Mouse (Mus musculus) heart, embryonic 12.5 days (tissue): Measurements from ENCODE around the gene Zfp593. TPM values are rescaled to one million over a fixed set of nuclear protein-coding genes. Genes with fewer than 3 reads are reported as not detected.

ENCODE experiments used
- ATAC-seq: fragments of 200-750 bp; cut with Nextera tagmentation; 2 replicates; pipeline ENCODE4 v1.8.0; 2017; ENCODE audit warnings: moderate TSS enrichment, moderate library complexity; ENCODE audit not compliant: insufficient number of reproducible peaks, low FRiP score
- H3K27ac ChIP-seq: fragments of 300-500 bp; sonication (generic); 2 replicates; pipeline ENCODE4 v1.5.1; 2016; ENCODE audit warnings: mild to moderate bottlenecking, moderate library complexity; ENCODE audit not compliant: poor library complexity, severe bottlenecking
- H3K27me3 ChIP-seq: fragments of 300-500 bp; sonication (generic); replicated peaks from 2 replicates; pipeline ENCODE4 v1.6.1; 2016; ENCODE audit warnings: mild to moderate bottlenecking, moderate library complexity
- H3K36me3 ChIP-seq: fragments of 300-500 bp; sonication (generic); 2 replicates; pipeline ENCODE4 v1.6.1; 2016; ENCODE audit warnings: mild to moderate bottlenecking, moderate library complexity
- H3K4me1 ChIP-seq: fragments of 300-500 bp; sonication (generic); replicated peaks from 2 replicates; pipeline ENCODE4 v1.6.1; 2016; ENCODE audit warnings: mild to moderate bottlenecking
- H3K4me2 ChIP-seq: fragments of 300-500 bp; sonication (generic); 2 replicates; pipeline ENCODE4 v1.6.1; 2016; ENCODE audit warnings: mild to moderate bottlenecking, moderate library complexity
- H3K4me3 ChIP-seq: fragments of 300-500 bp; sonication (generic); 2 replicates; pipeline ENCODE4 v1.5.1; 2016; ENCODE audit warnings: mild to moderate bottlenecking
- H3K9ac ChIP-seq: fragments of 300-500 bp; sonication (generic); 2 replicates; pipeline ENCODE4 v1.6.1; 2016; ENCODE audit warnings: mild to moderate bottlenecking, moderate library complexity
- H3K9me3 ChIP-seq: fragments of 300-500 bp; sonication (generic); replicated peaks from 2 replicates; pipeline ENCODE4 v1.6.1; 2016; ENCODE audit warnings: mild to moderate bottlenecking, moderate library complexity
- WGBS: fragments of 180-500 bp; shearing (Covaris S2); methylation state at CpG from one replicate; pipeline ENCODE4 v1.1.7; 2016; 5-methylcytosine and 5-hydroxymethylcytosine counted together
- polyA plus RNA-seq: library from polyadenylated mRNA; unstranded; fragments of >200 nt; fragmentation: Nextera tagmentation; extraction: Ambion mirVana; gene quantifications from 2 replicates; pipeline ENCODE4 v1.2.1, GENCODE M21; 2016

Gene Zfp593
- 11.2 and 12.3 TPM in 2 replicates for polyA plus RNA-seq

DNA sequence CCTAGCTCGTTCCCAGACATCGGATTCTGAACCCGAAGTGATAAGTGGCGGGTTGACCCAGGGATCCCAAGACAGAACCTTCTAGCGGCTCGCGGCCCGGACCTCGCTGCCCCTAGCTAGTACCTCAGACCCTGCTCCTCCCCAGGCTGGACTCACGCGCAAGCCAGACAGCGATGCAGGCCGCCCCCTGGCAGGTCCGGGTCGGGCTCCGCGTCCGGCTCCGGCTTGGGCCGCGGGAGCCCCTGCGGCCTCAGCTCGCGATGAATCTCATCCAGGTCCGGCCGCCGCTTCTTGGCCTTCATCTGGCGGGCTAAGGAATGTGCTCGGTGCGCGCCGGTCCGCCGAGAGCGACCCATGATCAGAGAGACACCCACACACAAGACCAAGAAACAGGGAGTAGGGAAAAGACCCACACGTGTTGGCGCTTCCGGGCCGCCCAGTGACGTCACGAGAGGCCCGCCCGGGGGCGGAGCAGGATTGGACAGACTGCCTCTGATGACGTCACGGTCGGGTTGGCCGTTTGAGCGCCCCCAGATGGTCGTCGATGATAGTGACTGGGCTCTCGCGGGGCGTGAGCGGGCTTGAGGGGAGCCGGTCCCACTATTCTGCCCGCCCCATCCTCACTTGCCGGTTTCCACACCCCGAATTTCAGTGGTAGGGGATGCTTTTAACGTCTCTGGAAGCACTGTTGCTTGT is at the start of gene Zfp593:
Gene Zfp593 (minus strand): TSS at position 445 of the 696 bp plus-strand sequence.
- Histone ChIP-seq H3K9ac (peak within 1 kb of the TSS; percentile 85), H3K27ac (no peak within 1 kb of the TSS), H3K4me3 (peak within 1 kb of the TSS; percentile 78), H3K4me1 (peaks cover 21% of the 10 kb centered on the region), H3K9me3 (no peaks in the 10 kb centered on the region), H3K27me3 (peaks cover 33% of the 10 kb centered on the region), H3K36me3 (no peaks in the 10 kb centered on the region), H3K4me2 (peak within 1 kb of the TSS; percentile 91)
- peak; percentile 85 for ATAC-seq
- WGBS: under 1% methylated on average over 60 of the region's 60 CpGs

- ATAC-seq: peak; percentile 80
- Histone ChIP-seq H3K27me3 (0 out of 2 replicates have a peak, but pooled peaks cover 3% of the 10 kb centered on the region), H3K9ac (peak overlapping the region; percentile 23; the same call in 1 of the 2 replicates), H3K4me3 (peak overlapping the region; percentile 17), H3K4me2 (peak overlapping the region; percentile 59), H3K27ac (peak overlapping the region; percentile 91), H3K9me3 (peaks cover 3% of the 10 kb centered on the region; the same call in 1 of the 2 replicates), H3K4me1 (peaks cover 42% of the 10 kb centered on the region), H3K36me3 (no peaks in the 10 kb centered on the region)
- WGBS: 19% methylated on average over 9 of the region's 9 CpGs
These were observed 48.3 kb upstream of the Zfp593 start for GRCm38 (mm10) chr4:134293692-134294163.

- Histone ChIP-seq H3K4me1 (peaks cover 44% of the 10 kb centered on the region), H3K27ac (peak overlapping the region; percentile 91), H3K36me3 (no peaks in the 10 kb centered on the region), H3K4me3 (peak overlapping the region; percentile 17; the same call in 1 of the 2 replicates), H3K27me3 (0 out of 2 replicates have a peak, but pooled peaks cover 3% of the 10 kb centered on the region), H3K4me2 (peak overlapping the region; percentile 59), H3K9me3 (peaks cover 3% of the 10 kb centered on the region; the same call in 1 of the 2 replicates), H3K9ac (peak overlapping the region; percentile 27; the same call in 1 of the 2 replicates)
- peak; percentile 27; the same call in 1 of the 2 replicates for ATAC-seq
- WGBS: 45% methylated on average over 18 of the region's 18 CpGs
These were observed 47.8 kb upstream of the Zfp593 start for GRCm38 (mm10) chr4:134293061-134293691.

GRCm38 (mm10) chr4:134292067-134292466 is 46.7 kb upstream of the Zfp593 start:
- Histone ChIP-seq H3K4me2 (no peak overlapping the region), H3K27ac (peak overlapping the region; percentile 91; the same call in 1 of the 2 replicates), H3K36me3 (no peaks in the 10 kb centered on the region), H3K4me1 (peaks cover 42% of the 10 kb centered on the region), H3K9ac (no peak overlapping the region), H3K4me3 (no peak overlapping the region), H3K9me3 (peaks cover 3% of the 10 kb centered on the region; the same call in 1 of the 2 replicates), H3K27me3 (0 out of 2 replicates have a peak, but pooled peaks cover 3% of the 10 kb centered on the region)
- 23% methylated on average over 7 of the region's 7 CpGs for WGBS
- no peak for ATAC-seq

- H3K36me3 ChIP-seq: peaks cover 7% of the 10 kb centered on the region
- H3K4me1 ChIP-seq: peaks cover 50% of the 10 kb centered on the region
- WGBS: 41% methylated on average over 11 of the region's 11 CpGs
- no peak for ATAC-seq
- H3K9ac ChIP-seq: peak overlapping the region; percentile 97
- H3K27ac ChIP-seq: peak overlapping the region; percentile 99
- peak overlapping the region; percentile 94 for H3K4me3 ChIP-seq
- peak overlapping the region; percentile 96 for H3K4me2 ChIP-seq
- 0 out of 2 replicates have a peak, but pooled peaks cover 3% of the 10 kb centered on the region for H3K27me3 ChIP-seq
- no peaks in the 10 kb centered on the region for H3K9me3 ChIP-seq
These were observed 43.2 kb upstream of the Zfp593 start for GRCm38 (mm10) chr4:134288397-134289256.

GRCm38 (mm10) chr4:134287575-134288025 is 42.2 kb upstream of the Zfp593 start, which contains the start of gene Pdik1l:
Gene Pdik1l, minus strand, starts transcription at chr4:134287895.
- H3K4me3 ChIP-seq: peak within 1 kb of the TSS; percentile 94
- no peaks in the 10 kb centered on the region for H3K27me3 ChIP-seq
- peaks cover 41% of the 10 kb centered on the region for H3K4me1 ChIP-seq
- H3K27ac ChIP-seq: peak within 1 kb of the TSS; percentile 99
- H3K36me3 ChIP-seq: peaks cover 16% of the 10 kb centered on the region
- ATAC-seq: peak; percentile 87
- WGBS: 0% methylated on average over 36 of the region's 43 CpGs
- peak within 1 kb of the TSS; percentile 96 for H3K4me2 ChIP-seq
- no peaks in the 10 kb centered on the region for H3K9me3 ChIP-seq
- peak within 1 kb of the TSS; percentile 97 for H3K9ac ChIP-seq

DNA sequence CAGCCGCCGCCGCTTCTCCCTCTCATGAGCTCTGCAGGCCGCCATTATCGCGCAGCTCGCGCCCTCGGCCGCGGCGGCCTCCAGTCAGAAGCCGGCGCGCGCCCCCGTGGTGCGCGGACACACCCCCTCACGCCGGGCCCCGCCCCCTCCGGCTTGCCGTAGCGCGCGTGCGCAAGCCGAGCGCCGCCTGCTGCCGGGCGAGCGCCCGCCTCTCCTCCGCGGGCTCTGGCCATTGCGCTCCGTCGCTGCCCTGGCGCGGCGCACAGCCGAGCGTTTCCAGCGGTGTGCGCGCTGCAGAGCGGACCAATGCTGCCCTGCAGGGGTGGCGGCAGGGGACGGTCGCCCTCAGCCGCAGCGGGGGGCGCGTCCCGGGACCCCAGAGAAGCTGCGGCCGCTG is 41.8 kb upstream of the Zfp593 start:
- peak overlapping the region; percentile 99 for H3K27ac ChIP-seq
- peaks cover 20% of the 10 kb centered on the region for H3K36me3 ChIP-seq
- H3K9ac ChIP-seq: peak overlapping the region; percentile 97
- H3K27me3 ChIP-seq: no peaks in the 10 kb centered on the region
- peak overlapping the region; percentile 94 for H3K4me3 ChIP-seq
- no peaks in the 10 kb centered on the region for H3K9me3 ChIP-seq
- peaks cover 36% of the 10 kb centered on the region for H3K4me1 ChIP-seq
- ATAC-seq: peak; percentile 93
- WGBS: under 1% methylated on average over 57 of the region's 59 CpGs
- peak overlapping the region; percentile 96 for H3K4me2 ChIP-seq

DNA sequence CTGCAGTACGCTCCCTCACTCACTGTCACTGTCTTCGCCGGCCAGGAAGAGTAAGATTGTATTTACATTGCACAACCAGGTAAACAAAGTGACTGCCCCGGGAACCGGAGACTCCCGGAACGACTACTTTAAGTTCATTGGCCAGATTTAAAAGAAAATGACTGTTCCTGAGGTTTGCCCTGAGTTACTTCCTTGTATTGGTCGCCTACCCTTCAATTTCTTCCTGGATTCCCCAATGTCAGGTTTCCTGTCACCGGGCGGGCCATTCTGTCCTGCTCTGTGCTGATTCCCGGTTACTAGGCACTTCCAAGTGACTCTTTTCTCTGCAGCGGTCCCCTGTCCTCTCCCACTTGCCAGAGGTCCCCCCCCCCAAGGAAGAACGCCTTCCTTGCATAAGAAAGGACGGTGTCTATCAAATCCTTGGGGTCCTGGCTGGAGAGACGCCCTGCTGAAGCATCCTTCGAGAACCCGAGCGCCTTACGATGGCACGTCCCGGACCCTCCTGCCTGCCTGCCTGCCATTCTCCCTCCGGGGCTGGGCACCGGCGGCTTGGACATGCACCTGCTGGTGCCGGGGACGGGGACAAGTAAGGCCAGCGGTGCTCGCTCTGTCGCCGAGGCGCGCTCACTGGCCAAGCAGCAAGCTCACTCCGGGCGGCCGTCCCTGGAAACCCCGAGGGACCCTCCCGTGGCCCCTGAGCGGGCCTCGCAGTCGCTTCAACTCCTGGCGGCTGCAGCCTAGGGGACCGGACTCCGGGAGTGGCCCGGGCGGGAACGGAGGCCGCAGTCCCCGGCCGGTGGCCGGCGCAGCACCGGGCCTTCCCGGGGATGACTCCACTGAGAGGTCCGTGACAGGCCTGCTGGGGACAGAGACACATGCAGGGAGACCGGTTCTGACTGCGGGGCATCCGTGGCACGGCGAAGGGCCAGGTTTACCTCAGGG is 41.1 kb upstream of the Zfp593 start:
- Histone ChIP-seq H3K36me3 (peaks cover 26% of the 10 kb centered on the region), H3K4me3 (peak overlapping the region; percentile 94), H3K4me2 (peak overlapping the region; percentile 96), H3K9ac (peak overlapping the region; percentile 97), H3K27me3 (no peaks in the 10 kb centered on the region), H3K27ac (peak overlapping the region; percentile 82), H3K9me3 (no peaks in the 10 kb centered on the region), H3K4me1 (peaks cover 32% of the 10 kb centered on the region)
- 3% methylated on average over 59 of the region's 59 CpGs for WGBS
- ATAC-seq: peak; percentile 44

GRCm38 (mm10) chr4:134284942-134285341 is 39.5 kb upstream of the Zfp593 start:
- Histone ChIP-seq H3K4me1 (peaks cover 32% of the 10 kb centered on the region), H3K4me2 (0 out of 2 replicates have a peak overlapping the region, but pooled peaks have one; percentile 2), H3K4me3 (no peak overlapping the region), H3K27ac (no peak overlapping the region), H3K27me3 (no peaks in the 10 kb centered on the region), H3K9ac (no peak overlapping the region), H3K9me3 (no peaks in the 10 kb centered on the region), H3K36me3 (peaks cover 40% of the 10 kb centered on the region)
- WGBS: 38% methylated on average over 2 of the region's 2 CpGs
- ATAC-seq: no peak
